Mouse (Mus musculus) MEL-GATA-1-ER (cell line): ENCODE data around the gene Dctn3.
"Not testable (repeated sequence)": the region's sequence is repeated elsewhere in the genome, so short reads cannot be mapped to it uniquely, and the experiment has no call there.

Experiments used
- DNase-seq: peaks from one replicate; pipeline ENCODE4 v3.0.0-alpha.2; 2012; ENCODE audit warnings: low read depth; ENCODE audit errors: extremely low read depth

Dctn3 gene

DNA sequence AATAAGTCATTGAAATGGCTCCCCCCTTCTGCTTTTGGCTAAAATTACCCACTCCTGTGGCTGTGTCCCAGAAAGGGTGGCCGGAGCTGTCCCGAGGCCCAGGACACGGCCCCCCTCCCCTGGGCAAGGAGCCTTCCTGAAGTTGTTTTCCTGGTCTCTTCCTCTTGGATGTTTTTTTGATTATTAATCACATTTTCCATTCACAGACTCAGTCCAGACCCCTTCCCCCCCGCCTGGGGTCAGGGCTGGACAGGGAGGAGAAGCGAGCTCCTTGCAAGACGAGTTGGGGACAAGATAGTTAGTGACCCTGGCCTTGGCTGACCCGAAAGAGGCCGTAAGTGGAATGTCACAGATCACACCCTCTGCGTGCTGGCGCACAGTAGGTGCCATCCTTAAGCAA is 23.2 kb downstream of the Dctn3 start, which contains the start of gene Il11ra1:
TSS of gene Il11ra1 (plus strand) at position 207 of the 400 bp plus-strand sequence.
- DNase-seq: not testable (repeated sequence)

DNA sequence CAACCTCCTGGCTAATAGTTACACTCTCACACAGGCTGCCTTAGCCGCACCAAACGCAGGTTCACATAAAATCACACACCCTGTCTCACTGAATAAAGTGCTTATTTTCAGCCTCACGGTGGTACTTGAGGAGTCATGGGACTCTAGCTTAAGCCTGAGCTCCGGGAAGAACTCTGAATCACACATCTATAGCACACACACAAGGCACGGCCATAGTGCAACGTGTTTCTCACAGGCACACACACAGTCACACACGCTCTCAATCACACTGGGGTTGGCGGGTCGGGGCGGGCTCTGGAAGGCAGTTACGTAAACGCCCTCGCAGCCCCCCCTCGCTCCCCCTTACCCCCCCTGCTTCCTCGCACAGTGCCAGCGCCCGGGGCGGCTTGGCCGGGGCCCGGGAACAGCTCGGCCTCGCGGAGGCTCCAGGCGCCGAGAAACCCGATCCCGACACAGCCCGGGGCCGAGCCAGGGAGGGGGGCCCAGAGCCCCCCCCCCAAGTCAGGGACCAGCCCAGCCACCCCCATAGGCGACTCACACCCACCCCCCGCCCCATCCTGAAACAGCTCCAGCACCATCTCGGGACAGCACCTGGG is 24.5 kb downstream of the Dctn3 start:
- not testable (repeated sequence) for DNase-seq

DNA sequence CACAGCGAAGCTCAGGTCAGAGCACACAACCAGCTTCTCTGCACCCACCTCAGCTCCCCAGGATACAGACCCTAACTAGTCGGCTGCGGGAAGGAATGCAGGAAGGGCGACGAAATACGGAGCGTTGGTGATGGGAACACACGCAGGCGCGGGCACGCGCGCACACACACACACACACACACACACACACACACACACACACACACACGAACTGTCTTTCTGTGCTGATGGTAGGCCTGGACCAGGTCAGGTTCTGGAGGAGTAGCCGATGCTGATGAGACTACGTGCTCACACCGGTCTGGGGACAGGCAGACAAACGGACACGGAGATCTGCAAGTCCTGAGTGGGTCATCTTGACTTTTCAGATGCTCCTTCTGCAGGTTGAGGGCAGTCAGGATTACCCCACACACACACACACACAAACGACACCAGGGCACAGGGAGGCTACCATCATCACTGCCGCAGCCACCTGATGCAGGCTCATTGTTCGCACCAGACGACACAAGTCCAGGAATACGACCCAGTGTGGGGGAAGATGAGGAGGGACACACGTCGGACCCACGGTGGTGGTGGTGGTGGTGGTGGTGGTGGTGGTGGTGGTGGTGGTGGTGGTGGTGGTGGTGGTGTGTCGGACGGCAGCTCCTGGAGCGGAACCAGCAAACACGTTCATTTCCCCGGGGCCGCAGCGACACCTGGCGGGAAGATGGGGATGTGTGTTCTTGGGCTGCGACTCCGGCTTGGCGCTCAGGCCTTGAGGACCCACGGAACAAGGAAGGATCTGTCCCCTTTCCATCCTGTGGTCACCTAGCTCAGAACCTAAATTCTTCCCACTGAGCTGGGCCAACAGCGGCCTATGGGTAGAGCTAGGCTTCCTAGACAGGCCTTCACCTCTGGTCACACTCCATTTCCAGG is 25.8 kb downstream of the Dctn3 start, which contains the start of gene Cntfr:
TSS of gene Cntfr (minus strand) at position 160 of the 912 bp plus-strand sequence.
- not testable (repeated sequence) for DNase-seq

DNA sequence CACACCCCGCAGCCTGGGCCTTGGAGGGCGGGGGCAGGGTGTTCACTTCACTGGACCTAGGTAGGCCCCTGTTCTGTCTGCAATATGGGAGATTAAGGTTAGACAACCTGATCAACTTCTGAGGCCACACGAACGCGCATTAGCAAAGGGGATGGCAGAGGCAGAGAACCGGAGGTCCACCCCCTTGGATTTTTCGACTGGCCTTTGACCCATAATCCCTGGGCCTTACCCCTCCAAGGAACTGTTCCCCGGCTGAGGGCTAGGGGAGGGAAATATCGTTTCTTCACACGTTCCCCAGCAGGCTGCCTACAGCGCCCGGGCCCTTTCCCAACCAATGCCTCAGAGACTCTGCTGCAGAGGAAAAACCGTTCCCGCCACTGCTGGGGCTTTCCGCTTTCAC is 26.5 kb downstream of the Dctn3 start:
- not testable (repeated sequence) for DNase-seq

DNA sequence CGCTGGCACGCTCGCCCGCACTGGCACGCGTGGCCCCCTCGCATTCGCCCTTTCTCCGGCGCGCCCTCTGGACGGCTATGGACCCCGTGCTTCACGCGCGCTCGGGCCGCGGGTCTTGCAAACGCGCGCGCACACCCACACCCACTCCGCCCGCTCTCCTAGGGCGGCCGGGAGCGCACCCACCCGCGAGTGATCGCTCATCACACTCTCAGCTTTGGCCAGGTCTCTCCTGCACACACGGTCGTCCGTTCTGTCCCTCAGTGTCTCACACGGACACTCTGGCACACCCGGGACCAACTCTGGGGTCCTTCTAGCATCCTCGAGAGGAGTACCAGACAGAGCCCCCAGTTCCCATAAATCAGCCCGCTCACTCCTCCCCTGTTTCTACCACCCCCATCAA is 27.2 kb downstream of the Dctn3 start:
- not testable (repeated sequence) for DNase-seq

DNA sequence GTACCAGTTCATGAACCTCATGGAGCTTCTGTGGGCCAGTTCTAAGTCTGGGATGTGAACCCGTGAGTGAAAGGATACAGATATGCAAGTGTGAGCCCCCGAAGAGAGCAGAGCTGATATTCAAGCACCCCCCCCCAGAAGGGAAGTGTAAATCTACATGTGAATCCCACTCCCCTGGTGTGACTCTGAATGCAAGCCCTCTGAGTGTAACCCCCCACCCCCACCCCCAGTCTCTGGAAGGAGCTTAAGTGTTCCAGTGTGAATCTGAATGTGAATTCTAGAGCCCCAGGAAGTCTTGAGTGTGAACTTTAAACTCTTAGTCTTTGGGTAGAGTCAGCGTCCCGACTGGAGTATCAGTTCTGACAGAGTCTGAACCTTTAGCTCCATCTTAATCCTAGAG is 29.5 kb downstream of the Dctn3 start:
- DNase-seq: not testable (repeated sequence)

DNA sequence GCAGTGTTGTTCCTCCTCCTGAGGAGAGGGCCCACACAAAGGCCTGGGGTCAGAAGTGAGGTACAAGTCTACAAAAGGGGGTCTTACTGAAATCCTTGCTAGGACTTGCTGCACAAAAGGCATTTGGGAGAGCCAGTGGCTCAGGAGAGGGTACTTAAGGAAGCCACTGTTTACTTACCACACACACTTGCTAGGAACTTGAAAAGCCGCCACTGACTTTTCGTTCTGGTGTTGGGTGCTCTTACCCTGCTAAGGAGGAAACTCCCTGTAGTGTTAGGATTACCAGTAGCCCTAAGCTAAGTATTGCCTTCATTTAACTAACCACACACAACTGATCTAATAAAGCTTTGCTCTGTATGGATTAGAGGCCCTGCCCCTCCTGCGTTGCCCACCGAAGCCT is 33.0 kb downstream of the Dctn3 start:
- DNase-seq: not testable (repeated sequence)

DNA sequence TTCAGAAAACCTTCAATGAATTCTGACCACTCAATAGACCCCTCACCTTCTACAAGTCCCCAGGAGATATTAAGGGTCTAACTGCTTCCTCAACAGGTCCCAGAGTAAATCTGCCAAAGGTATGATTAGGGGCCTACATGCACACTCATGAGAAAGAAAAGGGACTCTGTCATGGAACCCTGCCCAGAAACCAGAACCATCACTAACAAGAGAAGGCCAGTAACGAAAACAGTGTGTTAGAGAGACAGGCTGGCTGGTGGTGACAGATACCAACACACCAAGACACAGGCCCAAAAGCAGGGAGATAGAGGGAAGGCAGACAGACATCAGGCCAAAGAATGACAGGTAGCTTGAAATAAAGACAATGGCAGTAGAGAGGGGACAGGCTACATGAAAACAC is 34.4 kb downstream of the Dctn3 start:
- not testable (repeated sequence) for DNase-seq

DNA sequence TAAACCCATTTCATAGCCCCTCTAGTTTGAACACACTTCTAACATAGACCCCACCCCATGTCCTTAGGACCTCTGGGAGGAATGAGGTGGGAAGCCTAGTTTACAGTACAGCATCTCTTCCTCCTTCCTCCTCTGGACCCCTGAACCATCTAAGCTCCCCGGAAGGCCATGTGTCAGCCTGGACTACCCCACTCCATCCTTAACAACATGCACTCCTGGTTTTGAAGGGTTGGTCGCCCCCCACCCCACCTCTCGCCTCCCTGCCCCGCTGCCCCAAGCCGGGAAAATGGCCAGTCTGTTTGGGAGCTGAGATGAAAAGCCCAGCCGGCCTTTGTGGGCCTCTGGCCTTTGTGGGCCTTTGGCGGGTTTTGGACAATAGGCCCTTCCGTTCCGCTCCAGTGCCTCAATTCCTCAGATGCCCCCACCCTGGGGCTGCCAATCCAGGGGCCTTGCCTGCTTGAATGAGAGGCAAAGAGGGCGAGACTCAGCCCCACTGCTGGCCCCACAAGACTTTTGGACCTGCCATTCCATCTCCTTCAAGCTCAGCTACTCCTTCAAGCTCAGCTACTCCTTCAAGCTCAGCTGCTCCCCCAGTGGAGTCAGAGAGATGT is 37.0 kb downstream of the Dctn3 start:
- not testable (repeated sequence) for DNase-seq

DNA sequence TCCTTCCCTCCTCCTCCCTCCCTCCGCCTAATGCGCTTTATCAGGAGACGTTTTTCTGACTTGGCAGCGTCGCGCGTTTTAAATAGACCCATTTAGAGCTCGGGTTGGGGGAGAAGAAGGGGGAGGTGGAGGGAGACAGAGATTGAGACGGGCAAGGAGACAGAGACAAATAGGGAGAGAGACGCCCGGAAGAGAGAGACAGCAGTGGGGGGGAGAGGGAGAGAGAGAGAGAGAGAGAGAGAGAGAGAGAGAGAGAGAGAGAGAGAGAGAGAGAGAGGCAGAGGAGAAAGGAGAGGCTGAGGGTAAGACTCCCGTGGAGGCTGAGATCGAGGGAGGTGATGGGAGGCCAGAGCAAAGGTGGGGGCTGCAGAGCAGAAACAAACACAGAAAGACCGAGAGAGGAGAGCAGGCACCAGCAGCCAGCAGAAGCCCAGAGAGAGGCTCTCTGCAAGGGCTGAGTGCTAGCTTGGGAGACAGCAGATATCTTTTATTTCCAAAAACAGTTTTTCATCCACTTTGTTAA is 38.0 kb downstream of the Dctn3 start:
- not testable (repeated sequence) for DNase-seq

DNA sequence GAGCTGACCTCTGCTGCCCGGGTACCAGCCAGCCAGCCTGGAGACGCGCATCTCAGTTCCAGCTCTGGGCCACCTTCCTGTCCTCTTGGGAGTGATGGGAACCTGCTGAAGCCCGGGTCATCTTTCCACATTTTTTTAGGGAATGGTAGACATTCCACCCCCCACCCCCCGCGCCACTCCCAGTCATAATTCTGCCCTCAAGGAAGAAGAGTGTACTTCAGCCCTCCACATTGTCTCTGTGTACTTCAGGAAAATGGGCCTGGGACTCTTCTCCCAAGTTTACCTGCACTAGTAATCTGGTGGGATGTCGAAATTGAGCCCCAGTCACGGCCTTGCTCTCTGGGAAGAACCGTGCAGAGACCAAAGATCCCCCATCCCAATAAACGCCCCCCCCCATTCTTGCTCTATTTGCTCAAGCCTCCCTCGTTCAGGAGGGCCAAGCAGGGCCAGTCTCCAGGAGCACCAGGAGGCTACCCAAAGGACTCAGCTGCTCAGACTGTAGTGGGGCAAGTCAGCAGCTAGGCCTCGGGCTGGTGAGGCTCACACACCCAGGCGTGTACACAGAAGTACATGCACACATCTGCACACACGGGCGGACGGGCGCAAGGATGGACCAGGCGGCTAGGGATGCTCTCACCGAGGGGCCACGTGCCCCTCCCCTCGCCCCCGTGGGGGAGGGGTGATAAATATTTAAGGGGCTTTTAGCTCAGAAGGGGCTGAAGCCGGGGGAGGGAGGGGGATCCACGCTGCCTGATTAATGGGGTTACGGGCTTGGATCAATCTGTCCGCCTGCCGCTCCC is 38.6 kb downstream of the Dctn3 start:
- DNase-seq: not testable (repeated sequence)

DNA sequence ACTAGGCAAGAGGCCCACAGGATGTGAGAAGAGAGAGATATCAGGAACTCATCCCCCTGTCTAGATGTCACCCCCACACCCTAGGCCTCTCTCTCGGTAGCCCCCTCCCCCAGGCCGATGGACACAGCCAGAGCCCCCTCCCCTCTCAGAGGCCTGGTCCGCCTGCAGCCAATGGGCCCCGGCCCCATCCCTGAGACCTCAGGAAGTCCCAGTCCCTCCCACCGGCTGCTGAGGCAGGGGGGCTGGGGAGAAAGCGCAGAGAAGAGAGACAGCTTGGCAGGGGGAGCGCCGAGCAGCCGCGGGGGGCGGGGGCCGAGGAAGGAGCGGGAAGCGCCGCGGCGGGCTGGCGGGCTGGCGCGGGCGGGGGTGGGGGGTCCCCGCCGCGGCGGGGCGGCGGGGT is 39.7 kb downstream of the Dctn3 start:
- not testable (repeated sequence) for DNase-seq

DNA sequence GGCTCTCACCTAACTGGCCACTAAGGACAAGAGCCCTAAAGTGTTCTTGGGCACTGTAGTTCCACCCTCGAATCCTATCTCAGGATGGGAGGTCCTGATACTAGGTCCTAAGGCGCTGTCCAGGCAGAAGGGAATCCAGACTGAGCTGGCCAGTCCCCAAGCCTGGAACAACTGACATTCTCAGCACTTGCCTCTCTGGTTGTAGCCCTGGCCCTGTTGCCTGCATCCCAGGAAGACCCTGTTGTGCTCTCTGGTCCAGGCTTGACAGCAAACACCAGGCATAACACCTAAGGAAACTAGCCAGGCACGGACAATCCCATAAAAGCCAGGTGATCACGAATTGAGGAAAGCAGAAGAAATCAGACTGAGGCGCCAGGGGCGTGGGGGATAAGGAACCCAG is 40.2 kb downstream of the Dctn3 start:
- no peak for DNase-seq

DNA sequence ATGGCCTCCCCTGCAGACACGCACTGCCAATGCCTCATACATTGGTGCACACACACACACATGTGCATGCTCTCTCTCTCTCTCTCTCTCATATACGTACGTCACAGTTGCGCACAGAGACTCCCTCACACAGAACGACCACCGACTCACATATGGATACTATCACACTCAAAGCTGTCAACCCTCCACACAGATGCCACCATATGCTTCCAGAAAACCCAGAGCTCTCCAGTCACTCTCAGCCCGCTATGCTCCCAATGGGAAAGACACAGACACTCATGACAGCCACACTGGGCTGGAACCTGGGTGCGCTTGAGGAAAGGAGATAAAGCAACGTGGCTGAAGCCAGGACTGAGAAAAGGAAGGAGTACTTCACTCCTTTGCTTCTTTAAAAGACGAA is 41.0 kb downstream of the Dctn3 start:
- no peak for DNase-seq

DNA sequence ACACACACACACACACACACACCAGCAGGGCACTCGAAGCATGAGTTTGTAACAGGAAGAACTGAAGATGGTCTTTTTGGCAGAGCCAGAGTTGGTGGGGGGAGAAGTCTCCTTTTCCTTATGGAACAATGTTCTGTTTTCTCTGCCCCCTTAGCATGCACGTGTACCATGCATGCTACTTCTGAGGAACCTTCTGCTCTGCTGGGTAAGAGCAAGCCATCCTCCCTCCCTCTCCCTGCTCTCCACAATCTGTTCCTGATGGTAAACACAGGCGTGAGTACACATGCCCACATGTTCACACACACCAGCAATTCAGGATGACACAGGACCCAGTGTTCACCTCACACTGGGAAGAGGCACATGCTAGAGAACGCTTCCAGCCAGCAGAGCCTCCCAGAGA is 41.8 kb downstream of the Dctn3 start:
- DNase-seq: no peak

DNA sequence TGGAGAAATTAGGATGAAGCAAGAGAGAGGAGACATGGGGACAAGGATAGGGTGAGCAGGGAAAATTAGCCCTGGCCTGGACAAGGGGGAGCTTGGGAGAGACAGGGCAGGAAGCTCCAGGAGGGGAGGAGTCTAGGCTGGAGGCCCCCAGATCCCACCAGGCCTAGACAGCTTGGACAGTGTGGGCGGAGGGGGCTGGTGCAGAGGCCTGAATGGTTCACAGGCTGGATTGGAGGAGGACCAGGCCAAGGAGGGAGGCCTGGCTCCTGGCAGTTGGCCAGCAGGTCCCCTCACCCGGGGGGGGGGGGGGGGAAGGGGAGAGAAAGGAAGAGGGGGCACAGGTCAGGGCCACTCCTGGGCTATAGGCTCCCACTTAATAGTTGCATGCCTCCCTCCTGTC is 43.7 kb downstream of the Dctn3 start:
- DNase-seq: no peak

DNA sequence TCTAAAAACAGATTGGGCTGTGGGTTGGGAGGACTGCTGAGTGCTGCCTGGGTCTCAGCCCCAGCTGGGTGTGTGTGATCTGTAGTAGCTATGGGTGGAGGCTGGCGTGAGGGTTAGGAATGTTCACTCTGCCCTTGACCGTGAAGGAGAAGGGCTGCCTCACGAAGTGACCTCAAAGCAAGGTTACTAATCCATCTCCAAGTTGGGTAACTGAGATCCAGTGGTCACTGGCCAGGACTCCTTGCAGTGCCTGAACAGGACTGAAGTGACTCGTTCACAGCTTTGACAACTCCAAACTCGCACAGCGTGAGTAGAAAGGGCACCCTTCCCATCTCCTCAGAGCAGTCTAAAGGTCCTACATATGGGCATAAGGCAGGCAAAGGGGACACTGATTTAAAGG is 44.1 kb downstream of the Dctn3 start:
- DNase-seq: no peak

DNA sequence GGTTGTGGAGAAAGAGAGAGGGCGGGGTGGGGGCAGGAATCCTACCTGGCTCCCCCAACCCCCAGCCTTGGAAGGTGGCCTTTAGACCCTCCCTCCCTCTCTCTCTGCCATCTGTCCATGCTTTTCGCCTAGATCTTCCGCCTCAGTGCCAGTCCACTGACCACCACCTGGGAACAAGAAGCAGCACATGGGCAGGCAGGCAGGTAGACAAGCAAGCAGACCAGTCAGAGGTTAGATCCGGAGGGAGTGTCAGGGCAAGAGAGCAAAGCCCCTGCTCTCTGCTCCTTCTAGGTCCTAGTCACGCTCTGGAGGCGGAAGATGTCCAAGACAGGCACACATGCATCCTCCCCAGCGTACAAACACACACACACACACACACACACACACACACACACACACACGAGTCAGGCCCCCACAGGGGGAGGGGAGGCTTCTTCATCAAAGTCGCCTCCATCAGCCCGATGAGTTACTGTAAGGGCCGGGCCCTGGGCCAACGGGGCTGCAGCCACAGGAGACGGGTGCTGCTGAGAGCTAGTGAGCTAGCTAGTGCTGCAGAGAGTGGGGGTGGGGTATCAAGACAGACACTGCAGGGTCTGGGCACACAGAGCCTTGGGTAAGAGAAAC is 45.9 kb downstream of the Dctn3 start:
- DNase-seq: no peak

DNA sequence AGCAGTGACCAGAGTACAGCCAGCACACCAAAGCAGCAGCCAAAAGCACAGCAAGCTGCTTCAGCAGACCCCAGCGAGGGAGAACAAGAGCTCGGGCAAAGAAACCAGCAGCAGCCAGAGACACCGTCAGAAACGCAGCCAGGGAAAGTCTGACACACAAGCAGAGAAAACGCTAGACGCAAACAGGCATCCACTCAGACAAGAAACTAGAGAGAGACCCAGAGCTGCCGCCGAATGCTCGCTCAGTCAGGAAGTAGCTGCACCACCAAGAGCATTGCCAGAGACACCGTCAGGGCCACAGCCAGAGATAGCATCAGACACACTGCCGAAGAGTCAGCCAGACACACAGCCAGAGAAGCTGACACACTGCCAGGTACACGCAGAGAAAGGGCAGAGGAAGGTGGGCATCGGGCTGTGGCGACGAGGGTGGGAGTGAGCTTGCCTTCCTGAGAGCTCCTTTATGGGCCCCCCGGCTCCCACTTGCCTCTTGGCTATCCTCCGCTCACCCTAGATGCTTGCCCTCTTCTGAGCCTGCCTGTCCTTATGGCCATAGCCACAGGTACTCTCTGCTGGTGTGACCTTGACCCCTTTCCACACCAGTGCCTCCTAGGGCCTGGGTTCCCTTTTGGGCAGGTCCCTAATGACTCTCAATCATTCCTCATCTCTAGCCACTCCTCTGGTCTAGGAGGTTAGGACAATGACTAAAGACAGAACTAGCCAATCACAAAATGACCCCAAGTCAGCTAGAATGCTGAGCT is 46.5 kb downstream of the Dctn3 start:
- no peak for DNase-seq

DNA sequence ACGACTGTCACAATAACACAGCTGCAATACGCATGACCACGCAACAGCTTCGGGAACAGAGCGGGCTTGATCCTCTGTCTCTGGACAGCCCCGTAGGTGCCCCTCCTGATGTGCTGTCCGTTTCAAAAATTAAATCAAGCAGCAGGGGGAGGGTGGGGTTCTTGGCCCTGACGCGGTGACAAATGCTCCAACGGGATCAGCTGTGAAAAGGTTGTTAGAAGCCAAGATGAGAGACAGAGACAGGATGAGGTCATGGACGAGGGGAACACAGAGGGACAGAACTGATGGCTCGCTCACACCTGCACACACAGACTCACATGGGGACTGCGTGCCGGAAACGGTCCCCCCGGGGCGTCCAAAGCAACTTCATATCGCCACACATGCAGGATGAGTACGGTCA is 49.8 kb downstream of the Dctn3 start:
- DNase-seq: no peak
